Mouse (Mus musculus) ES-E14 (cell line): ENCODE measurements at regions not wholly inside any gene's neighbourhood (a gene's known extent, or its start where the extent isn't known, plus 50 kb on each side); places are given as distances from the start of the nearest gene placed in this dataset.

ENCODE experiments used
- DNase-seq: peaks from one replicate; pipeline ENCODE4 v3.0.0-alpha.2; 2013; ENCODE audit warnings: low read depth, low spot score
- H3K27ac ChIP-seq: 2 replicates; pipeline ENCODE4 v1.5.1; 2012; ENCODE audit warnings: low read depth, mild to moderate bottlenecking, low read length, moderate library complexity, mixed read lengths; ENCODE audit not compliant: poor library complexity, insufficient read depth, severe bottlenecking
- H3K36me3 ChIP-seq: 2 replicates; pipeline ENCODE4 v1.6.1; 2012; ENCODE audit warnings: mild to moderate bottlenecking, low read length, moderate library complexity, mixed read lengths; ENCODE audit not compliant: control insufficient read depth, poor library complexity, insufficient read depth, severe bottlenecking
- H3K4me1 ChIP-seq, 2 experiments: fragments of 150-350 bp in 1 of 2; sonication (generic) in 1 of 2; 2 replicates each; pipeline ENCODE4 v1.6.1; 2012; ENCODE audit warnings: low read length in 2 of 2, mild to moderate bottlenecking in 1 of 2, mixed read lengths in 1 of 2; ENCODE audit not compliant: control insufficient read depth in 2 of 2, insufficient read depth in 2 of 2, poor library complexity in 1 of 2
- H3K4me3 ChIP-seq, 2 experiments: fragments of 150-350 bp in 1 of 2; sonication (generic) in 1 of 2; 2 replicates each; pipeline ENCODE4 v1.5.1; 2012; ENCODE audit warnings: low read length in 2 of 2, low read depth in 1 of 2, mild to moderate bottlenecking in 1 of 2, mixed read lengths in 1 of 2; ENCODE audit not compliant: insufficient read depth in 1 of 2, poor library complexity in 1 of 2, severe bottlenecking in 1 of 2
- H3K9ac ChIP-seq: 2 replicates; pipeline ENCODE4 v1.6.1; 2012; ENCODE audit warnings: low read depth, mild to moderate bottlenecking, low read length, mixed read lengths; ENCODE audit not compliant: poor library complexity, insufficient read depth, severe bottlenecking
- H3K9me3 ChIP-seq: fragments of 150-350 bp; sonication (generic); 2 replicates; pipeline ENCODE4 v1.6.1; 2012; ENCODE audit warnings: low read depth, mild to moderate bottlenecking, low read length; ENCODE audit not compliant: control insufficient read depth, insufficient read depth
- CHD2 ChIP-seq: IDR thresholded peaks from 2 replicates; pipeline ENCODE4 v1.6.1; 2014; ENCODE audit warnings: mild to moderate bottlenecking, low read depth, low read length, inconsistent platforms
- HCFC1 ChIP-seq: IDR thresholded peaks from 2 replicates; pipeline ENCODE4 v1.6.1; 2012; ENCODE audit warnings: low read length, inconsistent platforms, borderline replicate concordance; ENCODE audit not compliant: insufficient read depth
- MAFK ChIP-seq: IDR thresholded peaks from 2 replicates; pipeline ENCODE4 v1.6.1; 2014; ENCODE audit warnings: mild to moderate bottlenecking, low read depth, low read length, inconsistent platforms; ENCODE audit not compliant: insufficient read depth
- ZC3H11A ChIP-seq: IDR thresholded peaks from 2 replicates; pipeline ENCODE4 v1.6.1; 2012; ENCODE audit warnings: low read depth, mild to moderate bottlenecking, inconsistent platforms, low read length, borderline replicate concordance
- ZNF384 ChIP-seq: IDR thresholded peaks from 2 replicates; pipeline ENCODE4 v1.6.1; 2012; ENCODE audit warnings: low read depth, low read length, inconsistent platforms
- in situ Hi-C, 2 experiments: fragments of 600-800 bp; cut with MboI; formaldehyde crosslinking; loops; one replicate each; pipeline ENCODE4 v1.15.1; 2025; ENCODE audit warnings: low sequenced_read_pairs in 2 of 2, inconsistent platforms in 1 of 2; ENCODE audit not compliant: unreplicated experiment in 2 of 2

DNA sequence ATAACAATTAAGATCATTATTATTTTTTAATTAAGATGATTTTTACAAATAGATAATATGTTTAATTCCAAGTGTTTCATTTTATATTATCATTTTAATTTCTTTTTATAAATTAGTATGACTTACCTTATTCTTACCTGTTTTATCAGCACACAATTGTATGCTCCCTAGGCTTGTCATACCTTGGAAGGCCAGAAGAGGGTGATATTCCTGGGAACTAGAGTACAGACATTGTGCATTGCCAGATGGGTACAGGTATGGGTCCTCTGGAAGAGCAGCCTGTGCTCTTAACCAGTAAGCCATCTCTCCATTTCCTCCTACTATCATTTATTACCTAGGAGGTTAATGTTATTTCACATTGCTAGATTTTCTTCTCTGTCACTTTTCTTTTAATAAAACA is 172.0 kb upstream of the Kif2b start:
- TF ChIP-seq ZNF384 (no peak), MAFK (no peak), HCFC1 (no peak), CHD2 (no peak), ZC3H11A (no peak)
- Histone ChIP-seq H3K4me1 (no peaks in the 10 kb centered on the region), H3K9me3 (no peaks in the 10 kb centered on the region), H3K36me3 (no peaks in the 10 kb centered on the region), H3K9ac (no peak overlapping the region), H3K27ac (no peak overlapping the region), H3K4me3 (no peak overlapping the region)
- peak; percentile 35 for DNase-seq
- in situ Hi-C loops = no loop called here
